Mouse (Mus musculus) lung, embryonic 14.5 days (tissue): Measurements from ENCODE around the gene Gm11596. TPM values are rescaled to one million over a fixed set of nuclear protein-coding genes. Genes with fewer than 3 reads are reported as not detected.
"Not testable (repeated sequence)": the region's sequence is repeated elsewhere in the genome, so short reads cannot be mapped to it uniquely, and the experiment has no call there.

Experiments
- ATAC-seq: fragments of 200-750 bp; cut with Nextera tagmentation; 2 replicates; pipeline ENCODE4 v1.8.0; 2017; ENCODE audit warnings: mild to moderate bottlenecking, moderate TSS enrichment, moderate library complexity; ENCODE audit not compliant: insufficient read depth
- DNase-seq: peaks from one replicate; pipeline ENCODE4 v3.0.0-alpha.2; 2015
- H3K27ac ChIP-seq: fragments of 300-500 bp; sonication (generic); 2 replicates; pipeline ENCODE4 v1.5.1; 2014; ENCODE audit warnings: low read depth, mild to moderate bottlenecking, moderate library complexity
- H3K27me3 ChIP-seq: fragments of 300-500 bp; sonication (generic); 2 replicates; pipeline ENCODE4 v1.6.1; 2014; ENCODE audit warnings: low read length, control low read depth; ENCODE audit not compliant: insufficient read depth
- H3K36me3 ChIP-seq: fragments of 300-500 bp; sonication (generic); 2 replicates; pipeline ENCODE4 v1.6.1; 2014; ENCODE audit warnings: control low read depth; ENCODE audit not compliant: insufficient read depth
- H3K4me1 ChIP-seq: fragments of 300-500 bp; sonication (generic); 2 replicates; pipeline ENCODE4 v1.6.1; 2014; ENCODE audit warnings: antibody characterized with exemption, control low read depth; ENCODE audit not compliant: insufficient read depth
- H3K4me2 ChIP-seq: fragments of 300-500 bp; sonication (generic); 2 replicates; pipeline ENCODE4 v1.6.1; 2014; ENCODE audit warnings: mild to moderate bottlenecking
- H3K4me3 ChIP-seq: fragments of 300-500 bp; sonication (generic); 2 replicates; pipeline ENCODE4 v1.5.1; 2014; ENCODE audit warnings: low read depth, low read length
- H3K9ac ChIP-seq: fragments of 300-500 bp; sonication (generic); 2 replicates; pipeline ENCODE4 v1.6.1; 2014
- H3K9me3 ChIP-seq: fragments of 300-500 bp; sonication (generic); 2 replicates; pipeline ENCODE4 v1.6.1; 2016; ENCODE audit warnings: low read depth, low read length, control low read depth
- CTCF ChIP-seq: IDR thresholded peaks from 2 replicates; pipeline ENCODE4 v1.5.1; 2016; ENCODE audit warnings: antibody characterized with exemption, low read depth
- WGBS: fragments of 180-500 bp; shearing (Covaris S2); extraction: QIAGEN DNeasy Blood & Tissue Kit; methylation state at CpG from one replicate; pipeline ENCODE4 v1.1.7; 2014; 5-methylcytosine and 5-hydroxymethylcytosine counted together
- polyA plus RNA-seq: library from polyadenylated mRNA; unstranded; fragments of >200 nt; fragmentation: Nextera tagmentation; extraction: Ambion mirVana; gene quantifications from 2 replicates; pipeline ENCODE4 v1.2.1, GENCODE M21; 2014

Gm11596 gene
- not detected in 2 replicates for polyA plus RNA-seq

GRCm38 (mm10) chr11:99793367-99793766 is at the start of gene Gm11596:
TSS of gene Gm11596 (minus strand) at chr11:99793467.
- Histone ChIP-seq H3K4me3 (no peak within 1 kb of the TSS), H3K9me3 (no peaks in the 10 kb centered on the region), H3K4me2 (no peak within 1 kb of the TSS), H3K27ac (no peak within 1 kb of the TSS), H3K36me3 (no peaks in the 10 kb centered on the region), H3K27me3 (no peaks in the 10 kb centered on the region), H3K9ac (no peak within 1 kb of the TSS), H3K4me1 (no peaks in the 10 kb centered on the region)
- ATAC-seq (no peak), DNase-seq (no peak)
- no peak for TF ChIP-seq CTCF
- 78% methylated on average over 2 of the region's 2 CpGs for WGBS

GRCm38 (mm10) chr11:99842185-99842584 is 48.9 kb upstream of the Gm11596 start:
- ATAC-seq (no peak), DNase-seq (no peak)
- Histone ChIP-seq H3K36me3 (no peaks in the 10 kb centered on the region), H3K9ac (no peak overlapping the region), H3K4me3 (no peak overlapping the region), H3K9me3 (no peaks in the 10 kb centered on the region), H3K27me3 (no peaks in the 10 kb centered on the region), H3K27ac (no peak overlapping the region), H3K4me2 (no peak overlapping the region), H3K4me1 (no peaks in the 10 kb centered on the region)
- no peak for TF ChIP-seq CTCF
- 91% methylated on average over 1 of the region's 1 CpGs for WGBS

DNA sequence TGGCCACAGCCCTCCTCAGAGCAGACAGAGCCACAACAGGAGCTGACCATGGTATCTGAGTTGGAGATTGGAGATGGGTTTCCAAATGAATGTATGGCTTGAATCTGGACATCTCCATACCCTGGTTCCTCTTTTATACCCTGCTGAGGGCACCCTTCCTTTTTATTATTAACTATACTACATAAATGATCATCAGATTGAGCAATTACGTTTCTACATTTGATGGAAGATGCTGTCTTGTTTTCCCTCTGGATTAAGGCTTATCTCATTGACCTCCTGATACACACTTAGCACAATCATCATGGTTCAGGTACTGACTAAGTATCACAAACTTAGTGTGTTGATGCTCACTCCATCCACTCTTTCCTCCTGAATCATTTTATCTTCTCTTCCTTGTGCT is 44.7 kb upstream of the Gm11596 start, which contains the start of gene 2300003K06Rik:
Gene 2300003K06Rik (minus strand): TSS at position 101 of the 400 bp plus-strand sequence.
- TF ChIP-seq CTCF = no peak
- H3K36me3 ChIP-seq = no peaks in the 10 kb centered on the region
- ATAC-seq (no peak), DNase-seq (no peak)
- H3K27me3 ChIP-seq = no peaks in the 10 kb centered on the region
- no peak within 1 kb of the TSS for H3K4me3 ChIP-seq
- H3K9ac ChIP-seq = no peak within 1 kb of the TSS
- 60% methylated on average over 1 of the region's 1 CpGs for WGBS
- H3K9me3 ChIP-seq = no peaks in the 10 kb centered on the region
- no peak within 1 kb of the TSS for H3K27ac ChIP-seq
- H3K4me1 ChIP-seq = no peaks in the 10 kb centered on the region
- no peak within 1 kb of the TSS for H3K4me2 ChIP-seq

DNA sequence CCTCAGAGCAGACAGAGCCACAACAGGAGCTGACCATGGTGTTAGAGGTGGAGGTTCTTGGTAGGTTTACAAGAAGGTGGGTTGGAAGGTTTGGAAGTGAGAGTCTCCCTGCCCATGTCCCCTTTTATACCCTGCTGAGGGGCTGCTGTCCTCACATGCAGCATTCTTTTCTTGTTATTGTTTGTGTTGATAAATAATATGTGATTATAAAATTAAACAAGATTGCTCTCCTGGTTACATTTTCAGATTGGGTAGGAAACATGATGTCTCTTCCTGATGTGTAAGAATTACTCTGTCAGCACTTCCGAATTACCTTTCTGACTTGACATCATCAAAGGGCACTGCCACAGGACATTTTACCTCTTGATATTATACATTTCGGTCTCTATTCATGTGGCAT is 22.3 kb upstream of the Gm11596 start, which contains the start of gene Gm11564:
Gene Gm11564 (minus strand): TSS at position 101 of the 400 bp plus-strand sequence.
- H3K4me2 ChIP-seq, H3K27me3 ChIP-seq, H3K36me3 ChIP-seq, H3K9me3 ChIP-seq, ATAC-seq, H3K27ac ChIP-seq, H3K4me1 ChIP-seq, H3K9ac ChIP-seq, DNase-seq, H3K4me3 ChIP-seq: not testable (repeated sequence)
- WGBS = 79% methylated on average over 2 of the region's 2 CpGs

- not testable (repeated sequence) for ATAC-seq
Observed at GRCm38 (mm10) chr11:99809792-99810191, 16.5 kb upstream of the Gm11596 start, which contains the start of gene Krtap4-13. TSS of gene Krtap4-13 (minus strand) at chr11:99809892.

GRCm38 (mm10) chr11:99804346-99804745 is 11.1 kb upstream of the Gm11596 start, which contains the start of gene Gm11554:
TSS of gene Gm11554 (minus strand) at chr11:99804446.
- not testable (repeated sequence) for ATAC-seq, H3K27me3 ChIP-seq, H3K4me1 ChIP-seq, H3K27ac ChIP-seq, H3K4me2 ChIP-seq, H3K36me3 ChIP-seq, DNase-seq, H3K9ac ChIP-seq, H3K4me3 ChIP-seq, H3K9me3 ChIP-seq
- WGBS = no CpG with 5 or more reads among the region's 1 CpGs

More at GRCm38 (mm10) chr11:99809792-99810191, 16.5 kb upstream of the Gm11596 start, which contains the start of gene Krtap4-13:
- not testable (repeated sequence) for H3K9ac ChIP-seq, H3K4me3 ChIP-seq, H3K9me3 ChIP-seq, H3K4me2 ChIP-seq, H3K27ac ChIP-seq, DNase-seq, H3K4me1 ChIP-seq, H3K27me3 ChIP-seq, H3K36me3 ChIP-seq

- no CpG with 5 or more reads among the region's 1 CpGs for WGBS
- not testable (repeated sequence) for H3K9ac ChIP-seq, ATAC-seq, H3K4me3 ChIP-seq, DNase-seq, H3K9me3 ChIP-seq, H3K4me1 ChIP-seq, H3K27ac ChIP-seq, H3K27me3 ChIP-seq, H3K36me3 ChIP-seq, H3K4me2 ChIP-seq
Observed at GRCm38 (mm10) chr11:99798832-99799231, 5.6 kb upstream of the Gm11596 start, which contains the start of gene Gm11569. TSS of gene Gm11569 (minus strand) at chr11:99798932.

DNA sequence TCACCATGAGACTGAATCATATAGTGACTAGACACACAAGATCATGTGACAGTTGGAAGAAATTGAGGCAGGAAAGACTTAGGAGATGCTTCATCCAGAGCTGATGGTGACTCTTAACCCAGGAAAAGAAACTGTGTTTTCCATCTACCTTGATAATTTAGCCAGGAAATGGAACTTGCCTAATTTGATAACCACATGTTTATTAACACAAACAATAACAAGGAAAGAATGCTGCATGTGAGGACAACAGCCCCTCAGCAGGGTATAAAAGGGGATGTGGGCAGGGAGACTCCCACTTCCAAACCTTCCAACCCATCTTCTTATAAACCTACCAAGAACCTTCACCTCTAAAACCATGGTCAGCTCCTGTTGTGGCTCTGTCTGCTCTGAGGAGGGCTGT is 8.4 kb downstream of the Gm11596 start, which contains the start of gene Krtap4-9:
Gene Krtap4-9 (plus strand): TSS at position 301 of the 400 bp plus-strand sequence.
- H3K4me1 ChIP-seq = not testable (repeated sequence)

More for the DNA sequence above, 8.4 kb downstream of the Gm11596 start, which contains the start of gene Krtap4-9:
- not testable (repeated sequence) for H3K4me2 ChIP-seq, H3K36me3 ChIP-seq, ATAC-seq, H3K27me3 ChIP-seq, H3K4me3 ChIP-seq, H3K9me3 ChIP-seq, H3K9ac ChIP-seq, H3K27ac ChIP-seq, DNase-seq
